ENCODE assay signal across 40 mouse cellular contexts in genomic region chr17:25466257-25466656, GRCm38 (mm10). TPM values are rescaled to one million over a fixed set of nuclear protein-coding genes. Genes with fewer than 3 reads are reported as not detected.
"Had no signal": no experiment of that assay in that cellular context is flagged by ENCODE, and none has a peak within 500 bp of the region (broad histone marks: within the 10 kb centered on the region; RNA-seq: fewer than 3 reads in every experiment).

No protein-coding gene starts in this region.

- H3K4me2 ChIP-seq: limb, embryonic 12.5 days; limb, embryonic 13.5 days; limb, embryonic 15.5 days; liver, embryonic 11.5 days; liver, embryonic 12.5 days; liver, embryonic 13.5 days; liver, embryonic 15.5 days; lung, embryonic 14.5 days; lung, embryonic 15.5 days; midbrain, embryonic 11.5 days; midbrain, embryonic 12.5 days; midbrain, embryonic 13.5 days; midbrain, embryonic 15.5 days; neural tube, embryonic 12.5 days had no signal

- H3K36me3 ChIP-seq: limb, embryonic 10.5 days; limb, embryonic 12.5 days; limb, embryonic 13.5 days; limb, embryonic 15.5 days; liver, embryonic 12.5 days; liver, embryonic 13.5 days; liver, embryonic 15.5 days; lung, embryonic 15.5 days; midbrain, embryonic 10.5 days; midbrain, embryonic 12.5 days; midbrain, embryonic 13.5 days; midbrain, embryonic 15.5 days; neural tube, embryonic 12.5 days had no signal

- H3K9ac ChIP-seq: limb, embryonic 12.5 days; limb, embryonic 13.5 days; limb, embryonic 15.5 days; liver, embryonic 12.5 days; liver, embryonic 13.5 days; liver, embryonic 14.5 days; liver, embryonic 15.5 days; liver, postnatal 0 days; lung, embryonic 14.5 days; lung, embryonic 15.5 days; midbrain, embryonic 12.5 days; midbrain, embryonic 13.5 days; midbrain, embryonic 15.5 days; neural tube, embryonic 12.5 days had no signal

- H3K27me3 ChIP-seq: liver, embryonic 13.5 days; liver, embryonic 15.5 days; lung, embryonic 15.5 days had no signal

- H3K4me3 ChIP-seq: limb, embryonic 10.5 days; limb, embryonic 12.5 days; limb, embryonic 13.5 days; limb, embryonic 15.5 days; liver, embryonic 12.5 days; liver, embryonic 13.5 days; liver, embryonic 15.5 days; lung, embryonic 15.5 days; megakaryocyte, embryonic 14.5 days; midbrain, embryonic 10.5 days; midbrain, embryonic 12.5 days; midbrain, embryonic 13.5 days; midbrain, embryonic 15.5 days; myocyte; neural tube, embryonic 12.5 days had no signal

- H3K27ac ChIP-seq: limb, embryonic 10.5 days; limb, embryonic 12.5 days; limb, embryonic 13.5 days; limb, embryonic 15.5 days; liver, embryonic 12.5 days; liver, embryonic 13.5 days; liver, embryonic 14.5 days; liver, embryonic 15.5 days; lung, embryonic 15.5 days; macrophage; midbrain, embryonic 10.5 days; midbrain, embryonic 12.5 days; midbrain, embryonic 13.5 days; midbrain, embryonic 15.5 days; neural tube, embryonic 12.5 days had no signal

- ATAC-seq: liver, embryonic 12.5 days; liver, postnatal 0 days; lung, postnatal 0 days; midbrain, embryonic 13.5 days; midbrain, embryonic 15.5 days; midbrain, embryonic 16.5 days had no signal

- H3K9me3 ChIP-seq: limb, embryonic 10.5 days; limb, embryonic 12.5 days; limb, embryonic 13.5 days; limb, embryonic 15.5 days; liver, embryonic 12.5 days; liver, embryonic 13.5 days; liver, embryonic 15.5 days; lung, embryonic 15.5 days; megakaryocyte, embryonic 14.5 days; midbrain, embryonic 10.5 days; midbrain, embryonic 12.5 days; midbrain, embryonic 13.5 days; midbrain, embryonic 15.5 days; neural tube, embryonic 12.5 days had no signal

- DNase-seq: left cerebral cortex, postnatal 4 days; liver; liver, embryonic 13.5 days; liver, postnatal 0 days; lung, adult 18-20 months; lung, adult 2 months; lung, embryonic 14.5 days; lung, postnatal 10 days; lung, postnatal 14 days; lung, postnatal 36 days; lung, postnatal 4 days; midbrain, embryonic 14.5 days had no signal

RNA-seq across cellular contexts. Expression of gene Tekt4, which starts 11.8 kb away (rescaled TPM):
- total RNA-seq: liver, adult 2 months; megakaryocyte progenitor cell, adult 5-6 weeks; megakaryocyte, adult 5-6 weeks; megakaryocyte-erythroid progenitor cell, adult 5-6 weeks; monocyte, adult 5-6 weeks had no signal
- polyA plus RNA-seq: limb, embryonic 10.5 days; limb, embryonic 11.5 days; limb, embryonic 12.5 days; limb, embryonic 13.5 days; limb, embryonic 15.5 days; liver, adult 2 months; liver, embryonic 11.5 days; liver, embryonic 12.5 days; liver, embryonic 13.5 days; liver, embryonic 15.5 days; macrophage; myocyte had no signal

RNA-seq across cellular contexts. Expression of gene Sstr5, which starts 30.8 kb away (rescaled TPM):
- total RNA-seq: liver, adult 2 months; megakaryocyte progenitor cell, adult 5-6 weeks; megakaryocyte, adult 5-6 weeks; megakaryocyte-erythroid progenitor cell, adult 5-6 weeks; monocyte, adult 5-6 weeks had no signal
- polyA plus RNA-seq: liver, adult 2 months; liver, embryonic 11.5 days; liver, embryonic 12.5 days; liver, embryonic 13.5 days; liver, embryonic 15.5 days; liver, embryonic 16.5 days; liver, postnatal 0 days; lung, embryonic 14.5 days; macrophage; midbrain, embryonic 10.5 days; midbrain, embryonic 11.5 days; myocyte; neural tube, embryonic 11.5 days; neural tube, embryonic 12.5 days had no signal

RNA-seq across cellular contexts. Expression of gene Cacna1h, which starts 32.7 kb away (rescaled TPM):
- total RNA-seq: liver, adult 2 months; megakaryocyte, adult 5-6 weeks had no signal
- polyA plus RNA-seq: macrophage had no signal
